Mouse (Mus musculus) hindbrain, embryonic 12.5 days (tissue): ENCODE data around the gene Ttll10. TPM values are rescaled to one million over a fixed set of nuclear protein-coding genes. Genes with fewer than 3 reads are reported as not detected.

ENCODE experiments used
- ATAC-seq: fragments of 200-750 bp; cut with Nextera tagmentation; 2 replicates; pipeline ENCODE4 v1.8.0; 2017; ENCODE audit warnings: moderate TSS enrichment; ENCODE audit not compliant: low FRiP score
- H3K27ac ChIP-seq: fragments of 300-500 bp; sonication (generic); 2 replicates; pipeline ENCODE4 v1.5.1; 2016; ENCODE audit warnings: mild to moderate bottlenecking
- H3K27me3 ChIP-seq: fragments of 300-500 bp; sonication (generic); 2 replicates; pipeline ENCODE4 v1.6.1; 2016; ENCODE audit warnings: mild to moderate bottlenecking
- H3K36me3 ChIP-seq: fragments of 300-500 bp; sonication (generic); 2 replicates; pipeline ENCODE4 v1.6.1; 2016; ENCODE audit warnings: mild to moderate bottlenecking
- H3K4me1 ChIP-seq: fragments of 300-500 bp; sonication (generic); 2 replicates; pipeline ENCODE4 v1.6.1; 2016
- H3K4me2 ChIP-seq: fragments of 300-500 bp; sonication (generic); replicated peaks from 2 replicates; pipeline ENCODE4 v1.6.1; 2016; ENCODE audit warnings: mild to moderate bottlenecking
- H3K4me3 ChIP-seq: fragments of 300-500 bp; sonication (generic); 2 replicates; pipeline ENCODE4 v1.5.1; 2016; ENCODE audit warnings: mild to moderate bottlenecking
- H3K9ac ChIP-seq: fragments of 300-500 bp; sonication (generic); 2 replicates; pipeline ENCODE4 v1.6.1; 2016; ENCODE audit warnings: mild to moderate bottlenecking, moderate library complexity
- H3K9me3 ChIP-seq: fragments of 300-500 bp; sonication (generic); replicated peaks from 2 replicates; pipeline ENCODE4 v1.6.1; 2016; ENCODE audit warnings: mild to moderate bottlenecking
- whole genome bisulfite sequencing: fragments of 180-500 bp; shearing (Covaris S2); methylation state at CpG from one replicate; pipeline ENCODE4 v1.1.7; 2016; 5-methylcytosine and 5-hydroxymethylcytosine counted together
- polyA plus RNA-seq: library from polyadenylated mRNA; unstranded; fragments of >200 nt; fragmentation: Nextera tagmentation; extraction: Ambion mirVana; gene quantifications from 2 replicates; pipeline ENCODE4 v1.2.1, GENCODE M21; 2016

Gene Ttll10
- polyA plus RNA-seq, 1 experiment from 2014 or later: 0.32 TPM

DNA sequence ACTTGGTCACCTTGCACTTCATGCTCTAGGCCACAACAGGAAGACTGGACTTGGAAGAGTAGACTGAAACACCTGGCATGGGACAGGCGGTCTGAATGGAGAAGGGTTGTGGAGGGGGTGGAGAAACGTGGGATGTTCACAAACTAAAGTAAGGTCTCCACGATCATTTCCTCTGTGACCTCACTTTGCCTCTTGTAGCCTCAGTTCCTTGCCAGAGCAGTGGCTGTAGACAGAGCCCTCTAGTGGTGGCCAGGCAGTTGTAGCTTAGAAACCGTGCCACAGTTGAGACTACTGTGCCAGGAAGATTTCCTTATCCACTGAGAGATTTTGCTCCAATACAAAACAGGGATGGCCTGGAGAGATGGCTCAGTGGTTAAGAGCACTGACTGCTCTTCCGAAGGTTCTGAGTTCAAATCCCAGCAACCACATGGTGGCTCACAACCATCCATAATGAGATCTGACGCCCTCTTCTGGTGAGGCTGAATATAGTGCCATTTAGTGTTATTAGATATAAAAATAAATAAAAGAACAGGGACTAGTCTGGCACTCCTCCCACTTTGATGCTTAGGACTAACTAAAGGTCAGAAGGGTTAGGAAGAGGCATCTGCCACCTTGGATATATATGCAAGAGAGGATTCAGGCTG lies 25.6 kb downstream of the Ttll10 start:
- Histone ChIP-seq H3K9ac (no peak overlapping the region), H3K4me2 (no peak overlapping the region), H3K9me3 (no peaks in the 10 kb centered on the region), H3K4me3 (no peak overlapping the region), H3K27me3 (peaks cover 28% of the 10 kb centered on the region), H3K27ac (no peak overlapping the region), H3K4me1 (peaks cover 30% of the 10 kb centered on the region), H3K36me3 (peaks cover 6% of the 10 kb centered on the region)
- no peak for ATAC-seq
- 47% methylated on average over 6 of the region's 6 CpGs for WGBS

DNA sequence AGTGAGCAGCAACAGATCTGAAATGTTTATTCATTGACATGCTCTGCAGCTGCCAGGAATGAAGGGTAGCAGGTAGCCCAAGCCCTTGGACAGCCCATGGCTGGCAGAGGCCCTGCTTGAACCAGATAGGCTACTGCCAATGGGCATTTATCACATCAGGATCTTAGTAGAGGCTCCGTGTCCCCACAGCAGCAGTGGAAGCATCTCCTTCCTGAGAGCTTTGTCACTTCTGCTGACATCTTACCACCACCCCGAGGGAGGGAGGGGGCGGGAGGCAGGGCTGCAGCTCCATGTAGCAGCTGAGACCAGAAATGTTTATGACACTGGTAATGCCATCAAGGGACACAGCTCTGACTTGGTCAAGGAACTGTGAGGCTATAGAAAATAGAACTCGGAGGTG lies 26.4 kb downstream of the Ttll10 start:
- Histone ChIP-seq H3K27ac (0 out of 2 replicates have a peak overlapping the region, but pooled peaks have one; percentile 87), H3K9me3 (no peaks in the 10 kb centered on the region), H3K4me2 (no peak overlapping the region), H3K9ac (no peak overlapping the region), H3K36me3 (peaks cover 13% of the 10 kb centered on the region), H3K4me3 (no peak overlapping the region), H3K4me1 (peaks cover 30% of the 10 kb centered on the region), H3K27me3 (peaks cover 28% of the 10 kb centered on the region)
- ATAC-seq: no peak
- 83% methylated on average over 4 of the region's 4 CpGs for WGBS

DNA sequence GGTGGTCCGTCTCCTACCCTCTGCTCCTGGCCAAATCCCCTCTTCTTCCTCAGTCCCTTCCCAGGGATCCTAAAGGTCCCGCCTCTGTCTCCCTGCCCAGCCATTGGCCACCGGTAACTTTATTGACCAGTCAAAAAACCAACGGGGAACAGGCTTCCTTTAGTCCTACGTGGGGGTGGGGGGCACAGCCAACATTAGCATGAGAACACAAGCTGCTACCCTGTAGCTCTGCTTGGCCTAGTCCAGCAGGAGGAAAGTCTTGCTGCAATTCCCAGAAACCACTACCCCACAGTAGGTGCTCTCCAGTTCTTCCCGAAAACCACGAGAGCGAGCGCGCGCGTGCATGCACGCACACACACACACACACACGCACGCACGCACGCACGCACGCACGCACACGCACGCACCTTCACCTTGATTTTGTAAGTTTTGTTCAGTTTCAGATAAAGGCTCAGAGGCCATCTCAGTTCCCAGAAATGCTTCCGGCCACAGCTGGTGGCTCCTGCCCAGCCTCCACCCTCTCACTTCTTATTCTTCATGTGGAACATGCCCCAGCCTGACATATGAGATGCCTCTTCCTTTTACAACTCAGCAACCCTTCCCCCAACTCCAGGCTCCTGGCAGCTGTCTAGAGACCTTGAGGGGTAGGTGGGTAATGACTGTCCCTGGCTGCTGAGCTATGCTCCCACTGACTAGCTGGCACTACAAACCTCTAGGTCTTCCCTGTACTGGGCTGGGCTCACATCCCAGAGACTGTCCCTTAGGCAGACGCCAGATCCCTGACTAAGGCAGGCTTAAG lies 27.4 kb downstream of the Ttll10 start:
- Histone ChIP-seq H3K4me1 (peaks cover 30% of the 10 kb centered on the region), H3K4me2 (peak overlapping the region; percentile 59), H3K36me3 (peaks cover 22% of the 10 kb centered on the region), H3K27ac (peak overlapping the region; percentile 87), H3K27me3 (peaks cover 28% of the 10 kb centered on the region), H3K4me3 (peak overlapping the region; percentile 44), H3K9ac (peak overlapping the region; percentile 65), H3K9me3 (no peaks in the 10 kb centered on the region)
- peak; percentile 94 for ATAC-seq
- 3% methylated on average over 24 of the region's 24 CpGs for WGBS

DNA sequence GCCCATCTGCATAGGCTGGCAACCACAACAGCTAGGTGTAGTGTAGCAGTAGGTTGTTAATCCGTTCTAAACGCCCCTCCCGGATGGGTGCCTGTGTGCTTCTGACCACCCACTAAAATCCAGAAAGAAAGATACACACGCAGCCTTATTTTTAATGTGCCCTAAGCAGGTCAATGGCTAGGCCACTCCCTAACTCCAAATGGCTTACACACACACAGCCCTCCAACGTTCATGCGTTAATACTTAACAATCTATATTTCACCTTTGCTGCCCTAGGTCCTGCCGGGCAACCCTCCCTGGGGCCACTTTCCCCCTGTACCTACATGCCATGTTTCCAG lies 28.0 kb downstream of the Ttll10 start:
- peak overlapping the region; percentile 59 for H3K4me2 ChIP-seq
- H3K27ac ChIP-seq: peak overlapping the region; percentile 87
- peaks cover 30% of the 10 kb centered on the region for H3K4me1 ChIP-seq
- H3K36me3 ChIP-seq: peaks cover 27% of the 10 kb centered on the region
- no peaks in the 10 kb centered on the region for H3K9me3 ChIP-seq
- peak overlapping the region; percentile 44 for H3K4me3 ChIP-seq
- H3K9ac ChIP-seq: peak overlapping the region; percentile 65
- peaks cover 24% of the 10 kb centered on the region for H3K27me3 ChIP-seq
- peak; percentile 48 for ATAC-seq
- WGBS: 12% methylated on average over 7 of the region's 7 CpGs

DNA sequence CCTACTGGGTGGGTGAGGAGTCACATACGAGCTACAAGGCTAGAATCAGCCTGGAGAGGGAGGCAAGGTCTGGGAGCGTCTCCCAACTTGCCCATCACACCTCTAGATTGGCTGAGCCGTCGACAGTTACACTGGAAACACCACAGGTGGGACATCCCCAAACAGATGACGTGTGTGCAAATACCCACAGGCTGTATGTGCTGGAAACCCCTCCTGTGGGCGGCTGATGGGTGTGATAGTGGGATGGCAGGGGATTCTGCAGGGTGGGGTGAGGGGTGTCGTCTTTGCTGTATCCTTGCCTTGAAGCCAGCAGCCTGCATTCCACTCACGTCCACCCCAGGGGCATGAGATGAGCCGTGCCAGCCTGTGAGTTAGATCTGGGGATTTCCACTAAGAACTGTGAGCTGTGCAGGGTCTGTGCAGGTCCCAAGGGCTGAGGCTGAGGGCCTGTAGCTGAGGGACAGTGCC lies 28.5 kb downstream of the Ttll10 start:
- H3K36me3 ChIP-seq: peaks cover 33% of the 10 kb centered on the region
- H3K27me3 ChIP-seq: peaks cover 18% of the 10 kb centered on the region
- WGBS: 72% methylated on average over 9 of the region's 9 CpGs
- H3K9ac ChIP-seq: peak overlapping the region; percentile 65
- peak overlapping the region; percentile 44 for H3K4me3 ChIP-seq
- peak; percentile 5; the same call in 1 of the 2 replicates for ATAC-seq
- H3K27ac ChIP-seq: peak overlapping the region; percentile 87
- H3K4me2 ChIP-seq: peak overlapping the region; percentile 59
- H3K4me1 ChIP-seq: peaks cover 30% of the 10 kb centered on the region
- no peaks in the 10 kb centered on the region for H3K9me3 ChIP-seq

DNA sequence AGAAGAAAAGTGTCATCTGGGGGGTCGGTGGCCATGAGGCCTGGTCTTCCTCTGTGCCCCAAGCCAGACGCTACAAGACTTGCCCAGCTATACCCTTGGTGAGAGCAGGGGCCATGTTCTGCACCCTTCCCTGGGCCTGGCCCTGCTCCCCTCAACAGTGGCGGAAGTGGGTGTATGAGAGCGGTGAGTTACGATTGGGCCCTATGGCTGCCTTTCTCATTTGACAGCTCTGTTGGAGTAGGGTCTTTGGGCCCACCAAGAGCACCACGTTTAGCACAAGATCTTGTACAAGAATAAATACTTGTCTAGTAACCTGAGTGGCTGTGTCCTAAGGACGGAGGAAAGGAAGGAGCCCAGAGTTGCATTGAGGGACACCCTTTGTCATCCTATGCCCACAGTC lies 30.6 kb downstream of the Ttll10 start:
- no peaks in the 10 kb centered on the region for H3K9me3 ChIP-seq
- H3K27me3 ChIP-seq: no peaks in the 10 kb centered on the region
- no peak overlapping the region for H3K4me2 ChIP-seq
- H3K9ac ChIP-seq: no peak overlapping the region
- 90% methylated on average over 7 of the region's 7 CpGs for WGBS
- H3K27ac ChIP-seq: no peak overlapping the region
- ATAC-seq: no peak
- H3K4me3 ChIP-seq: no peak overlapping the region
- H3K36me3 ChIP-seq: peaks cover 34% of the 10 kb centered on the region
- H3K4me1 ChIP-seq: peaks cover 22% of the 10 kb centered on the region

DNA sequence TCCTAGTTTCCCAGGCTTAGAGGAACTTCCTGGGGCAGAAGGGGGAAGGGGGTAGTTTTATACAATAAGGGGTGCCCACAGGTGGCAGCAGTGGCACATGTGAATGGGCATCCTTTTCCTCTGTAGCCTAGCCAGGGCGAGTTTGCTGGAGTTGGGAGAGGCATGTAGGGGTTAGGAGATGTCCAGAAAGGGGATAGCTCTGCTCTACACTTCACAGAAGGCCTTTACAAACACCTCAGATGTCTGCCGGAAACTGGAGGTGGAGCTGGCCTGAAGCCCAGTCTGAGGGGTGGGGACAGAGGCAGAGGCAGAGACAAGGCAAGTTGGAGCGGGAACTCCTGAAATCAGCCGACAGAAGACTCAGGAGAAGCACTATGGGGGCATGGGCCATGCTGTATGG lies 33.2 kb downstream of the Ttll10 start, which contains the start of gene Tnfrsf18:
Gene Tnfrsf18 (plus strand): TSS at position 152 of the 400 bp plus-strand sequence.
- H3K4me3 ChIP-seq: no peak within 1 kb of the TSS
- H3K9ac ChIP-seq: no peak within 1 kb of the TSS
- H3K27ac ChIP-seq: no peak within 1 kb of the TSS
- ATAC-seq: no peak
- peaks cover 10% of the 10 kb centered on the region for H3K4me1 ChIP-seq
- no peak within 1 kb of the TSS for H3K4me2 ChIP-seq
- 72% methylated on average over 4 of the region's 4 CpGs for WGBS
- H3K27me3 ChIP-seq: no peaks in the 10 kb centered on the region
- no peaks in the 10 kb centered on the region for H3K9me3 ChIP-seq
- H3K36me3 ChIP-seq: peaks cover 43% of the 10 kb centered on the region

DNA sequence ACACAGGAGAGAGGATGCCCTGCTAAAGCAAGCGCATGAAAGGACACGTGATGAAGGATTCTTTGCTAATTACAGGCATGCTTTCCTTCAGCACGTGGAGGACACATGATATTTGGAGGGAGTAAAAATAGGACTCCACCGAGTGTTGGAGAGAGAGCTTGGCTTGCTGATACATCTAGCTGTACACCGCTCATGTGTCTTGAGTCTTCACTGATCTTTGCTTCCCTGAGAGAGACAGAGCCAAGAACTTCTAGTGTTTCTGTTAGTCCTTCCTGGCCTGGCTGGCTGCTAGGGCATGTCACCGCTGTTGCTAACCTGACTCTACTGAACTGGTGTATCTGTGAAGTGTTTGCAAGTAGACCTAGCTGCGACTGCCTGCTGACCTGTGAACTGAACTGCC lies 35.0 kb downstream of the Ttll10 start:
- Histone ChIP-seq H3K4me2 (no peak overlapping the region), H3K27me3 (no peaks in the 10 kb centered on the region), H3K4me3 (no peak overlapping the region), H3K9me3 (no peaks in the 10 kb centered on the region), H3K27ac (no peak overlapping the region), H3K4me1 (no peaks in the 10 kb centered on the region), H3K9ac (no peak overlapping the region), H3K36me3 (peaks cover 49% of the 10 kb centered on the region)
- 92% methylated on average over 7 of the region's 7 CpGs for WGBS
- ATAC-seq: no peak

DNA sequence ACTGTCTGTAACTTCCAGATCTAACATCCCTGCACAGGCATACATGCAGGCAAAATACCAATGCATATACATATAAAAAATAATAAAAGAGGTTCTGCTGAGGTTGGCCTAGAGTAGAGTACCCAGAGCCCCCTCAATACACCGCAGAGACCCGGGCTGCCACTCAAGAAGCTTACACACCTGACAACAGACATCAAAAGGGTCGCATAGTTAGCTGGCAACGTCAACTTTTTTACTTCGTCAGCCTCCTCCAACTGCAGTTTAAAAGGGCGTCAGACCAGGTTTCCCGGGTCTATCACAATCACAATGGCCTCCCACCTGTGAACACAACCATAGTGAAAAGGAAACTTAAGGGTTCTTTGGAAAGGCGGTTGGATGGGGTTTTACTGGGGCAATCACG lies 35.7 kb downstream of the Ttll10 start:
- Histone ChIP-seq H3K4me2 (no peak overlapping the region), H3K9me3 (no peaks in the 10 kb centered on the region), H3K4me3 (no peak overlapping the region), H3K4me1 (no peaks in the 10 kb centered on the region), H3K36me3 (peaks cover 48% of the 10 kb centered on the region), H3K9ac (no peak overlapping the region), H3K27ac (no peak overlapping the region), H3K27me3 (no peaks in the 10 kb centered on the region)
- WGBS: 86% methylated on average over 9 of the region's 9 CpGs
- no peak for ATAC-seq

DNA sequence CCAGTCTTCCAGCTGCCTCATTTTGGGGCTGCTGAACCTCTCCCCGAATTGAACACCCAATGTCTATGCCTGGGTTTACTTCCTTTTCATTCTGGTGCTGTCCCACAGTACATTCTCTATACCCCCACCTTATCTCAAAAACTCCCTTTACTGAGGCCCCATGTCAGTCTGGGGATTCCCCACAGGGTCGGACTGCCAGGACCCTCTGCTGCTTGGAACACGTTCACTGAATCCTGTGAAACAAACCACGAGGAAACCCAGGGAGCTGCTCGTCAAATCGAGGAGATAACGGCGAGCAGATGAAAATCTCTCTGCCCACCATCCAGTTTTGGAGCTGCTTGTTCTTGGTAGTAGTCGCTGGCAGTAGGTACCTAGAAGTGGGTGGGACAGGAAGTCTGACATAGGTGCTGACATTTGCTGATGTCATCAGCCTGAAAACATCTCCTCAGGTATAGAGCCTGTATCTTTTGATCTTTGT lies 37.2 kb downstream of the Ttll10 start:
- Histone ChIP-seq H3K4me3 (no peak overlapping the region), H3K36me3 (peaks cover 33% of the 10 kb centered on the region), H3K27me3 (no peaks in the 10 kb centered on the region), H3K9me3 (no peaks in the 10 kb centered on the region), H3K4me1 (no peaks in the 10 kb centered on the region), H3K4me2 (no peak overlapping the region), H3K27ac (no peak overlapping the region), H3K9ac (no peak overlapping the region)
- 74% methylated on average over 9 of the region's 9 CpGs for whole genome bisulfite sequencing
- ATAC-seq: no peak

DNA sequence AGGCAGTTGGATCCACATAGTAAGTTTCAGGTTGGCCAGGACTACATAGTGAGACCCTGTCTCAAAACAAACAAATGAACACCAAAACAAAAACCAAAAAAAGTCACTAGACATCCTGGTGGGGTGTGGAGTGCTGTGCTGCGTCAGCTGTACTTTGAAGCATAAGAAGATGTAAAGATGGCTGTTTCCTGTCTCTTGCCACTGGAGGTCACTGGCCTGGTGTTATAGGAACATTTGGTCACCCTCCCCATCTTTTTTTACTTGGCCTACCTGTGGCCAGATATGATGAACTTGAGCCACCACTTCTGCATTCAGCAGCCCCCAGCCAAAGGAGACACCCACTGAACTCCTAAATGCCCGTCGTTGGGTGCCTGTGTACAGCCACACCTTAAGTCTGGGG lies 37.8 kb downstream of the Ttll10 start:
- peaks cover 30% of the 10 kb centered on the region for H3K36me3 ChIP-seq
- H3K4me1 ChIP-seq: no peaks in the 10 kb centered on the region
- no peak for ATAC-seq
- H3K4me2 ChIP-seq: no peak overlapping the region
- H3K9me3 ChIP-seq: no peaks in the 10 kb centered on the region
- no peaks in the 10 kb centered on the region for H3K27me3 ChIP-seq
- 81% methylated on average over 3 of the region's 3 CpGs for WGBS
- no peak overlapping the region for H3K9ac ChIP-seq
- H3K4me3 ChIP-seq: no peak overlapping the region
- H3K27ac ChIP-seq: no peak overlapping the region

DNA sequence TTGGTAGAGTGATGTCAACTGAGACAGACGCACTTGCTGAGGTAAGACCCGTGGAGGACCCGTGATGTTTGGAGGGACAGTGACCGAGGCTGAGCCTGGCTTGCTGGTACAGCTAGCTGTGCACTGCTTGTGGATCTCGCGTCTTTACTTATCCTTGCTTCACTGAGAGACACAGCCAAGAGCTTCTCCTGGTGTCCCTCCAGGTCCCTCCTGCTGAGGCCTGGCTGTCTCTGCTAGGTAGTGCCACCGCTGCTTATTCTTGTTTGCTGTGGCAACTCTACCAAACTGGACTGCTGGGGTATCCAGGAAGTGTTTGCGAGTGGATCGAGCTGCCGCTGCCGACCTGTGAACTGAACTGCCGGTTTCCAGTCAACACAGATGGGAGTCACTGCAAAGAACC lies 39.4 kb downstream of the Ttll10 start:
- no peak overlapping the region for H3K4me3 ChIP-seq

More for the DNA sequence above, 39.4 kb downstream of the Ttll10 start:
- Histone ChIP-seq H3K4me2 (no peak overlapping the region), H3K4me1 (no peaks in the 10 kb centered on the region), H3K27ac (no peak overlapping the region), H3K9me3 (no peaks in the 10 kb centered on the region), H3K36me3 (peaks cover 38% of the 10 kb centered on the region), H3K27me3 (no peaks in the 10 kb centered on the region), H3K9ac (no peak overlapping the region)
- 90% methylated on average over 12 of the region's 12 CpGs for WGBS
- ATAC-seq: no peak
